9 mouse cellular contexts compared by ENCODE assay signal in the genomic region with DNA sequence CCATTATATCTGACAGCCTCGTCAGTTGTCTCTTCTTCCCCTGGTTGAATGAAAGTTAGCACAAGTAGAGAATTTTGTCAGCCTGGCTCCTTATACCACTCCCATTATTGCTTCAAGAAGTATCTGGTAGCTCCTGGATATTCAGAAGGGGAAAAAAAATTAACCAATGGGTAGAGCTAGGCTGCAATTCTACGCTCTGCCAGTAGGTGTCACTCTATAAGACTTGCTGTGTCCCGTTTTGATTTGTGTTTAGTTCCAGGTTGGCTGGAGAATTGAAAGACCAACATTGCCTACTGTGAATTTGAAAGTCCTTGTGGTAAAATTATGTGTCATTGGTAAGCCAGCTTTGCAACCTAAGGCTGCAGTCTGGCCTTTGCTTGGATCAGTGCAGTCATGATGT.
A peak's percentile ranks its signal among the peaks of the same experiment; 100 is the strongest.
DNase-seq lines count a peak whose midpoint lies in the region; ATAC-seq and TF ChIP-seq lines count a peak whose summit lies in the region.
"Had no signal": no experiment of that assay in that cellular context is flagged by ENCODE, and none has a peak within 500 bp of the region (broad histone marks: within the 10 kb centered on the region; RNA-seq: fewer than 3 reads in every experiment).

No protein-coding gene starts in this region.

- intact Hi-C loops in gastrocnemius, adult 2 months (cut with DNase I) = no loop called here

- CTCF ChIA-PET in Patski (lab: Charles Lee) = interaction anchor here (1.4 to 1.9 kb wide), 5 partner anchors 10 to 131 kb away, joined by 3 to 5 read pairs (median 5); no protein-coding TSS in a partner anchor

- ATAC-seq in Patski = no peak
- peak; percentile 46 for ATAC-seq in inflammation-experienced regulatory T-cells, adult 6 months

- H3K4me3 ChIP-seq in gastrocnemius, adult 2 months = no peak overlapping the region
- H3K4me3 ChIP-seq: neural tube, embryonic 12.5 days had no signal

- TF ChIP-seq CTCF in gastrocnemius, adult 2 months (IDR thresholded peaks at IDR 0.05) = peak; percentile 79
- peak; percentile 71 for TF ChIP-seq CTCF in Patski (IDR thresholded peaks at IDR 0.05)

- no peak overlapping the region for H3K27ac ChIP-seq in gastrocnemius, adult 2 months
- H3K27ac ChIP-seq: neural tube, embryonic 12.5 days had no signal

- in situ Hi-C loops in Patski (cut with MboI; ENCODE audit: low pct_unique_long_range_greater_than_20kb) = no loop called here

- no peaks in the 10 kb centered on the region for H3K27me3 ChIP-seq in Patski
- H3K27me3 ChIP-seq: neural tube, embryonic 12.5 days had no signal

- DNase-seq in gastrocnemius, adult 2 months = no peak
- no peak for DNase-seq in gastrocnemius, postnatal 4 days (ENCODE audit: low spot score in 2 of 2)
- peak; percentile 71 for DNase-seq in 3T3-L1 (ENCODE audit: low read depth, low spot score)
- no peak for DNase-seq in Patski (ENCODE audit: low read depth, low spot score)
- DNase-seq in spleen, postnatal 36 days (ENCODE audit: low spot score in 2 of 2) = no peak
- DNase-seq in layer of hippocampus, postnatal 36 days = no peak
- DNase-seq in spleen, adult 12 weeks (ENCODE audit: low spot score) = no peak

- POLR2A ChIA-PET in Patski (lab: Charles Lee) = interaction anchor here (0.9 kb wide), 1 partner anchor 16 kb away, joined by 3 read pairs; no protein-coding TSS in a partner anchor
